Mouse (Mus musculus) CH12.LX (cell line): ENCODE measurements around the gene Lrrc26. TPM values are rescaled to one million over a fixed set of nuclear protein-coding genes. Genes with fewer than 3 reads are reported as not detected.
A peak's percentile ranks its signal among the peaks of the same experiment; 100 is the strongest.

Source experiments
- DNase-seq: peaks from one replicate; pipeline ENCODE4 v3.0.0-alpha.2; 2013; ENCODE audit errors: extremely low read depth
- H3K27ac ChIP-seq: 2 replicates; pipeline ENCODE4 v1.5.1; 2012; ENCODE audit warnings: low read depth, mild to moderate bottlenecking, control low read depth, moderate library complexity; ENCODE audit not compliant: insufficient read depth
- H3K27me3 ChIP-seq: replicated peaks from 2 replicates; pipeline ENCODE3; 2012; ENCODE audit warnings: inconsistent platforms
- H3K36me3 ChIP-seq, 2 experiments: replicated peaks in 1 of 2; 2 replicates each; pipeline versions ENCODE3 to v1.6.1; 2012; ENCODE audit warnings: inconsistent platforms in 1 of 2, low read length in 1 of 2, mild to moderate bottlenecking in 1 of 2, mixed read lengths in 1 of 2, moderate library complexity in 1 of 2; ENCODE audit not compliant: control insufficient read depth in 1 of 2, insufficient read depth in 1 of 2
- H3K4me1 ChIP-seq, 2 experiments: 2 replicates each; pipeline ENCODE4 v1.6.1; 2012; ENCODE audit warnings: inconsistent platforms in 1 of 2, moderate library complexity in 1 of 2; ENCODE audit not compliant: insufficient read depth in 2 of 2, control insufficient read depth in 1 of 2
- H3K4me2 ChIP-seq: 2 replicates; pipeline ENCODE4 v1.6.1; 2012; ENCODE audit warnings: low read depth, mild to moderate bottlenecking, control low read depth; ENCODE audit not compliant: poor library complexity, insufficient read depth, severe bottlenecking
- H3K4me3 ChIP-seq, 3 experiments: fragments of 150-350 bp in 1 of 3; sonication (generic) in 1 of 3; replicated peaks in 1 of 3; 2 replicates each; pipeline versions ENCODE3 to v1.5.1; 2011 to 2012; ENCODE audit warnings: low read depth in 2 of 3, low read length in 2 of 3, mild to moderate bottlenecking in 2 of 3, moderate library complexity in 2 of 3, control low read depth in 1 of 3, improper control_type of control experiment in 1 of 3, inconsistent platforms in 1 of 3, mixed read lengths in 1 of 3; ENCODE audit not compliant: poor library complexity in 1 of 3
- H3K79me2 ChIP-seq: replicated peaks from 2 replicates; pipeline ENCODE4 v1.6.1; 2012; ENCODE audit warnings: mild to moderate bottlenecking, moderate library complexity; ENCODE audit not compliant: control insufficient read depth, poor library complexity, insufficient read depth, severe bottlenecking; ENCODE audit errors: extremely low read depth
- H3K9ac ChIP-seq: 2 replicates; pipeline ENCODE4 v1.6.1; 2012; ENCODE audit warnings: low read depth, mild to moderate bottlenecking, control low read depth, moderate library complexity; ENCODE audit not compliant: insufficient read depth
- H3K9me3 ChIP-seq: replicated peaks from 2 replicates; pipeline ENCODE3; 2012; ENCODE audit warnings: low read length, inconsistent platforms, mixed read lengths
- BHLHE40 ChIP-seq: IDR thresholded peaks from 2 replicates; pipeline ENCODE4 v1.6.1; 2011; ENCODE audit warnings: mild to moderate bottlenecking, low read depth, low read length, improper control_type of control experiment
- CHD2 ChIP-seq: IDR thresholded peaks from 2 replicates; pipeline ENCODE4 v1.6.1; 2011; ENCODE audit warnings: low read length, improper control_type of control experiment
- E2F4 ChIP-seq: IDR thresholded peaks from 2 replicates; pipeline ENCODE4 v1.6.1; 2011; ENCODE audit warnings: low read depth, low read length, improper control_type of control experiment; ENCODE audit not compliant: insufficient replicate concordance
- ELF1 ChIP-seq: IDR thresholded peaks from 2 replicates; pipeline ENCODE4 v1.6.1; 2014; ENCODE audit warnings: low read depth, mild to moderate bottlenecking, inconsistent platforms, low read length, improper control_type of control experiment
- EP300 ChIP-seq: IDR thresholded peaks from 2 replicates; pipeline ENCODE4 v1.6.1; 2011; ENCODE audit warnings: low read length, improper control_type of control experiment
- ETS1 ChIP-seq: conservative IDR thresholded peaks from 2 replicates; pipeline ENCODE4 v1.6.1; 2012; ENCODE audit warnings: low read depth, mild to moderate bottlenecking, inconsistent platforms, low read length, improper control_type of control experiment, moderate library complexity
- GABPA ChIP-seq: IDR thresholded peaks from 2 replicates; pipeline ENCODE4 v1.6.1; 2012; ENCODE audit warnings: low read depth, low read length, improper control_type of control experiment, inconsistent platforms; ENCODE audit not compliant: insufficient replicate concordance
- MAZ ChIP-seq: IDR thresholded peaks from 2 replicates; pipeline ENCODE4 v1.6.1; 2012; ENCODE audit warnings: low read depth, mild to moderate bottlenecking, inconsistent platforms, low read length, improper control_type of control experiment, moderate library complexity
- NELFE ChIP-seq: IDR thresholded peaks from 2 replicates; pipeline ENCODE4 v1.6.1; 2011; ENCODE audit warnings: low read depth, low read length, improper control_type of control experiment
- NRF1 ChIP-seq: IDR thresholded peaks from 2 replicates; pipeline ENCODE4 v1.6.1; 2014; ENCODE audit warnings: low read depth, mild to moderate bottlenecking, inconsistent platforms, low read length, improper control_type of control experiment, moderate library complexity
- PAX5 ChIP-seq: IDR thresholded peaks from 2 replicates; pipeline ENCODE4 v1.6.1; 2012; ENCODE audit warnings: low read length, inconsistent platforms, mixed read lengths
- POLR2A ChIP-seq: IDR thresholded peaks from 2 replicates; pipeline ENCODE4 v1.6.1; 2011; ENCODE audit warnings: low read depth, mild to moderate bottlenecking, improper control_type of control experiment, low read length
- RAD21 ChIP-seq: IDR thresholded peaks from 2 replicates; pipeline ENCODE4 v1.6.1; 2011; ENCODE audit warnings: low read depth, mild to moderate bottlenecking, low read length, improper control_type of control experiment, moderate library complexity
- RCOR1 ChIP-seq: conservative IDR thresholded peaks from 2 replicates; pipeline ENCODE4 v1.6.1; 2012; ENCODE audit warnings: low read depth, mild to moderate bottlenecking, inconsistent platforms, low read length, improper control_type of control experiment
- SIN3A ChIP-seq: IDR thresholded peaks from 2 replicates; pipeline ENCODE4 v1.6.1; 2012; ENCODE audit warnings: low read length, improper control_type of control experiment, inconsistent platforms
- SMC3 ChIP-seq: IDR thresholded peaks from 2 replicates; pipeline ENCODE4 v1.6.1; 2011; ENCODE audit warnings: low read depth, low read length, improper control_type of control experiment
- TBP ChIP-seq: conservative IDR thresholded peaks from 2 replicates; pipeline ENCODE4 v1.6.1; 2011; ENCODE audit warnings: low read depth, low read length, improper control_type of control experiment
- UBTF ChIP-seq: IDR thresholded peaks from 2 replicates; pipeline ENCODE4 v1.6.1; 2012; ENCODE audit warnings: low read depth, mild to moderate bottlenecking, inconsistent platforms, low read length, improper control_type of control experiment, moderate library complexity
- USF1 ChIP-seq: IDR thresholded peaks from 2 replicates; pipeline ENCODE4 v1.6.1; 2014; ENCODE audit warnings: low read depth, mild to moderate bottlenecking, inconsistent platforms, low read length, improper control_type of control experiment
- ZC3H11A ChIP-seq: IDR thresholded peaks from 2 replicates; pipeline ENCODE4 v1.6.1; 2012; ENCODE audit warnings: low read depth, mild to moderate bottlenecking, inconsistent platforms, low read length, improper control_type of control experiment
- ZKSCAN1 ChIP-seq: IDR thresholded peaks from 2 replicates; pipeline ENCODE4 v1.6.1; 2012; ENCODE audit warnings: low read depth, inconsistent platforms, low read length, improper control_type of control experiment, borderline replicate concordance
- ZNF384 ChIP-seq: IDR thresholded peaks from 2 replicates; pipeline ENCODE4 v1.6.1; 2012; ENCODE audit warnings: low read depth, low read length, improper control_type of control experiment, inconsistent platforms
- dilution Hi-C: fragments of 300-500 bp; cut with MboI; formaldehyde crosslinking; loops from 2 replicates; pipeline ENCODE4 v1.14.3; 2020; ENCODE audit warnings: low sequenced_read_pairs; ENCODE audit not compliant: extremely low pct_unique_long_range_greater_than_20kb, extremely low pct_ligation_motif_present
- in situ Hi-C: fragments of 300-500 bp; cut with MboI; formaldehyde crosslinking; loops from 3 replicates; pipeline ENCODE4 v1.14.3; 2019; ENCODE audit warnings: low sequenced_read_pairs, low pct_ligation_motif_present, low pct_unique_long_range_greater_than_20kb, mixed read lengths
- polyA plus RNA-seq: library from polyadenylated mRNA; unstranded; fragments of >175 nt; gene quantifications from 2 replicates; pipeline ENCODE4 v1.2.1, GENCODE M21; 2012; ENCODE audit warnings: low read depth; ENCODE audit not compliant: insufficient read length
- total RNA-seq, 2 experiments: library from RNA; depleted of rRNA; stranded (reverse); fragments of 300-350 nt in 1 of 2; fragments of >200 nt in 1 of 2; gene quantifications; 2 replicates each; pipeline ENCODE4 v1.2.3; 2012 to 2014

Lrrc26 gene
- total and polyA plus RNA-seq, 3 experiments, result not detected

DNA sequence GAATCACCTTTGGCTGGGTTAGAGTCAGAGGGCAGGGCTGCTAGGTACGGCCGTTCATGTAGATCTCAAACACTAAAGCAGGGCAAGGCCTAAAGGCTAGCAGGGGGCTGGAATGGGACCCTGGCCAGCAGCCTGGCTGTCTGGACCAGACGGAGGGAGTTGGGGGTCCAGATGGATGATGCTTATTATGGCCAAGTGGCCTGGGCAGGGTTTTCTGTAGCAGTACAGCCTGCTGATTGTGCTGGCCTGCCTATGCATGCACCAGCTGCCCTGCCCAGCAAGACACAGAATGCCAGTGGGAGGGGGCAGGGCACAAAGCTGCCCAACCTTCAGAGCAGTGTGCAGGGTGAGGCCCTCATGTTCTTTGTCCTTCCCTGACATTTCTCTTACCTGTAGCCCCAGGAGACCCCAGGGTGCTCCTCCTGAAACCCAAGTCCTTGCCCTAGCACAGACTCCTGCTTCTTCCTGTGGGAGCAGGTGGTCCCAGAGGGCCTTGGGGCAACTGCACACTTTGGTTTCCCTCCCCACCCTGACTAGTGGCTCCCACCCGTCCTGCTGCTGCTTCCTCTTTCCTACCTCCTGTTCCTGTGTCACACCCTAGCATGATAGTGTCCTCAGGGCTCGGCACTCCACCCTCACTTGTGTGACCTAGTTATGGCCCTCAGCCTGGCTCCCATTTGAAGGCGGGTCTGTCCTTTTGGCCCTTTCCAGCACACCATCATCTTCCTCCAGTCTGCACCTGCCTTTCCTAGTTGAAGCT, 23.6 kb upstream of the Lrrc26 start:
- H3K9me3 ChIP-seq, result no peaks in the 10 kb centered on the region
- H3K27ac ChIP-seq, result no peak overlapping the region
- peak overlapping the region; percentile 8; the same call in 1 of the 2 replicates for H3K9ac ChIP-seq
- peaks cover 8 to 40% of the 10 kb centered on the region in 2 experiments for H3K36me3 ChIP-seq
- peak; percentile 41 for DNase-seq
- peaks cover 13% of the 10 kb centered on the region for H3K79me2 ChIP-seq
- in situ Hi-C loops, result no loop called here
- dilution Hi-C loops, result no loop called here
- peak overlapping the region; percentile 8 to 39 (median 25) for H3K4me3 ChIP-seq
- TF ChIP-seq ZNF384, result no peak
- TF ChIP-seq TBP, result no peak
- TF ChIP-seq POLR2A, result no peak
- no peak for TF ChIP-seq NRF1
- no peak for TF ChIP-seq BHLHE40
- TF ChIP-seq RCOR1, result no peak
- no peak for TF ChIP-seq SMC3
- no peak; the same call in 1 of the 2 replicates for TF ChIP-seq ELF1
- TF ChIP-seq GABPA, result no peak
- TF ChIP-seq ETS1, result no peak
- no peak for TF ChIP-seq ZKSCAN1
- TF ChIP-seq E2F4, result no peak
- TF ChIP-seq PAX5, result no peak
- TF ChIP-seq EP300, result no peak
- TF ChIP-seq UBTF, result no peak
- TF ChIP-seq RAD21, result no peak
- no peak for TF ChIP-seq NELFE
- TF ChIP-seq SIN3A, result no peak
- H3K4me2 ChIP-seq, result peak overlapping the region; percentile 48
- peaks cover 23 to 76% of the 10 kb centered on the region in 2 experiments for H3K4me1 ChIP-seq
- H3K27me3 ChIP-seq, result no peaks in the 10 kb centered on the region

DNA sequence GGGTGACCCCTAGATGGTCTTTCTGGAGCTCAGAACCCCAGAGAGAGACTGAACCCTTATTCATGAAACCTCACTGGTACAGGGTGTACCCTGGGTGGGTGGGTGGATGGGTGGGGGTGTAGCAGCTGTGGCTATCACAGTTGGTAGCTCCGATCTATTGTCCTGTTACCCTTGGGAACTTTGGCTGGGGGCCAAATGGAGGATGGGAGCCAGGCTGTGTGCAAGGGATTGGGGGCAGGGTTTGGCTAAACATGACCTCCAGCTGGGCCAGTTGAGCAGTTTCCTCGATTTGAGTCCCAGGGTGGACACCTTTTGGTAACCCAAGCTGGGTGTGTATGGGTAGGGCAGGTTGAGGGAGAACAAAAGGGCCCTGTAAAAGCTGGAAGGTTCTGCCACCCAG, 23.0 kb upstream of the Lrrc26 start:
- H3K79me2 ChIP-seq, result peaks cover 18% of the 10 kb centered on the region

More for the DNA sequence above, 23.0 kb upstream of the Lrrc26 start:
- Histone ChIP-seq H3K9ac (0 out of 2 replicates have a peak overlapping the region, but pooled peaks have one; percentile 4), H3K36me3 (peaks cover 8 to 42% of the 10 kb centered on the region in 2 experiments), H3K27ac (no peak overlapping the region), H3K4me1 (peaks cover 23 to 79% of the 10 kb centered on the region in 2 experiments), H3K4me3 (peak overlapping the region in 2 of 3 experiments; percentile 25 to 39), H3K9me3 (no peaks in the 10 kb centered on the region), H3K4me2 (peak overlapping the region; percentile 48), H3K27me3 (no peaks in the 10 kb centered on the region)
- no peak for DNase-seq
- TF ChIP-seq NRF1 (no peak), ETS1 (no peak), ZNF384 (no peak), CHD2 (no peak), RAD21 (no peak), USF1 (no peak), ZC3H11A (no peak), MAZ (no peak), SMC3 (no peak), EP300 (no peak)
- dilution Hi-C loops (no loop called here), in situ Hi-C loops (no loop called here)
